ENCODE assay signal across 8 mouse cellular contexts in the genomic region with DNA sequence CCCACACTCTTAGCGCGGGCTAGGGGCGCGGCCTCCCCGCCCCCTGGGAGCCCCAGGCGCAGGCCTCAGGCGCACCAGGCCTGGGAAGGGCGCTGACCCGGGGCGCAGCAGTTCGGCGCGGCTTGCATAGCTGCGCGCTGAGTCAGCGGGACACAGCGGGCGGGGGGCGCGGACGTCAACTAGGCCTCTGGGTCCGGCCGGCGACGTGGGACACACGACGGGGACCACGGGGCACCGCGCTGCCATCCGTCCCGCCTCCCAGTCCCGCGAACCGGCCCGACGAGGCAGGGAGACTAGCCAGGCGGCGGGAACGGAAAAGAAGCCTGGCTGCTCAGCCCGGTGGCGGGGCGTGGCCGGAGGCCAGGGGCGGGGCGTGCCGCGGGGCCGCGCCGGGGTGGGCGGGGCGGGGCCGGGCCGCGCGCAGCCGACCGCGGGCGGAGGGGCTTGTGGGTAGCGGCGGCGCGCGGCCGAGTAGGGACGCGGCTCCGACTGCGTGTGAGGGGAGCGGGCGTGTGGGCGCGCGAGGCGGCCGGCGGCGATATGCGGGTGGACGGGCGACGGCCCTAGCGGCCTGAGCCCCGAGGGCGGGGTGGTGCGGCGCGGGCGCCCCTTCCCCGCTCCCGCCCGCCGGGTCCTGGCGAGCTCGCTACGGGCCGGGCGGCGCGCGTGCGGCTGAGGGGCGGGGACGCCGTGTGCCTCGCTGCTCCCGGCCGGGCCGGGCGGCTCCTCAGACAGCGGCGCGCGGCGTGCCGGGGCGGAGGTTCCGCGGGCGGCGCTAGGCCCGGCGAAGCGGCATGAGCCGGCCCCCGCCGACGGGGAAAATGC. TPM values are rescaled to one million over a fixed set of nuclear protein-coding genes. Genes with fewer than 3 reads are reported as not detected.
DNase-seq lines count a peak whose midpoint lies in the region; ATAC-seq and TF ChIP-seq lines count a peak whose summit lies in the region.

A gene (plus strand): TSS at position 500 of the 825 bp plus-strand sequence.

- peak within 1 kb of the TSS; percentile 95 for H3K4me2 ChIP-seq in hindbrain, postnatal 0 days (ENCODE audit: low read depth, low read length)

- TF ChIP-seq POLR2A in cortical plate, adult 2 months (IDR thresholded peaks at IDR 0.05; ENCODE audit: extremely low read depth, insufficient read depth, low read length) = peak; percentile 62; the same call in 1 of the 2 replicates

- H3K9ac ChIP-seq in hindbrain, postnatal 0 days (replicated peaks; ENCODE audit: low read length) = peak within 1 kb of the TSS; percentile 82

- H3K4me3 ChIP-seq in cortical plate, adult 2 months (ENCODE audit: insufficient read depth, low read length) = peak within 1 kb of the TSS; percentile 72
- peak within 1 kb of the TSS; percentile 97 for H3K4me3 ChIP-seq in hindbrain, postnatal 0 days (ENCODE audit: low read length)
- H3K4me3 ChIP-seq in megakaryocyte, embryonic 14.5 days (replicated peaks) = peak within 1 kb of the TSS; percentile 96

- under 1% methylated on average over 105 of the region's 130 CpGs for WGBS in hindbrain, postnatal 0 days

- ATAC-seq in hindbrain, postnatal 0 days = peak; percentile 95

- no peaks in the 10 kb centered on the region for H3K27me3 ChIP-seq in hindbrain, postnatal 0 days (ENCODE audit: insufficient read depth, low read length)
- H3K27me3 ChIP-seq in megakaryocyte, embryonic 14.5 days (replicated peaks) = peaks cover 3% of the 10 kb centered on the region

- H3K9me3 ChIP-seq in hindbrain, postnatal 0 days (ENCODE audit: low read length) = no peaks in the 10 kb centered on the region
- no peaks in the 10 kb centered on the region for H3K9me3 ChIP-seq in megakaryocyte, embryonic 14.5 days

- H3K27ac ChIP-seq in cortical plate, adult 2 months (ENCODE audit: insufficient read depth, low read length) = peak within 1 kb of the TSS; percentile 100
- peak within 1 kb of the TSS; percentile 89 for H3K27ac ChIP-seq in hindbrain, postnatal 0 days

- H3K4me1 ChIP-seq in cortical plate, adult 2 months (ENCODE audit: control insufficient read depth, insufficient read depth, low read length) = peaks cover 5% of the 10 kb centered on the region; the same call in 1 of the 2 replicates
- H3K4me1 ChIP-seq in hindbrain, postnatal 0 days (ENCODE audit: insufficient read depth, low read length) = peaks cover 9% of the 10 kb centered on the region; the same call in 1 of the 2 replicates
- H3K4me1 ChIP-seq in megakaryocyte, embryonic 14.5 days = peaks cover 42% of the 10 kb centered on the region

- DNase-seq in adipocyte (ENCODE audit: low spot score) = peak; percentile 82
- DNase-seq in gastrocnemius, adult 8-10 months (ENCODE audit: low spot score in 2 of 2) = peak; percentile 79 to 84
- peak; percentile 94 for DNase-seq in hindbrain, postnatal 0 days (ENCODE audit: low spot score)
- DNase-seq in left cerebral cortex, postnatal 10 days (ENCODE audit: extremely low spot score in 1 of 2, low spot score in 2 of 2) = peak; percentile 69 to 91
- DNase-seq in right cerebral cortex, adult 18-20 months = peak; percentile 88
- DNase-seq in urinary bladder, adult 2 months (ENCODE audit: low spot score) = peak; percentile 87

- H3K36me3 ChIP-seq in hindbrain, postnatal 0 days (ENCODE audit: insufficient read depth, low read length) = no peaks in the 10 kb centered on the region
- no peaks in the 10 kb centered on the region for H3K36me3 ChIP-seq in megakaryocyte, embryonic 14.5 days (replicated peaks; ENCODE audit: low read length)

- TF ChIP-seq CTCF in cortical plate, adult 2 months (IDR thresholded peaks at IDR 0.05; ENCODE audit: extremely low read depth, insufficient read depth, low read length) = no peak
- TF ChIP-seq CTCF in hindbrain, postnatal 0 days (IDR thresholded peaks at IDR 0.05; ENCODE audit: low read depth) = no peak

- intact Hi-C loops in left cerebral cortex, postnatal 10 days (cut with DNase I) = loop anchor here (5.0 kb wide), 3 partner anchors 47 to 82 kb away; a partner anchor contains a TSS

RNA-seq across cellular contexts. Expression of the gene that starts here (rescaled TPM):
- 48.3 and 49.0 TPM in 2 replicates for polyA plus RNA-seq in cortical plate, adult 2 months (2012; rRNA removed)
- total RNA-seq in gastrocnemius, adult 8-10 months (2022) = 100 to 1,000 TPM in 1 of 4 experiments, 10 to 100 TPM in 3; 76.4 to 106 (median 80.8) TPM
- total RNA-seq in hindbrain, postnatal 0 days (2014; rRNA removed) = 20.4 and 20.9 TPM in 2 replicates
- polyA plus RNA-seq in hindbrain, postnatal 0 days (2015; fragmentation: Nextera tagmentation; extraction: Ambion mirVana) = 12.2 and 12.7 TPM in 2 replicates
- 10 to 100 TPM; 67.8 to 71.2 TPM for total RNA-seq in left cerebral cortex, postnatal 10 days (2021)
- polyA plus RNA-seq in megakaryocyte, embryonic 14.5 days (2012; ENCODE audit: insufficient read depth, low replicate concordance) = 0.97 and 1.0 TPM in 2 replicates
- 42.1 and 52.0 TPM in 2 replicates for polyA plus RNA-seq in urinary bladder, adult 2 months (2012; rRNA removed)

Comparison
In these comparisons a context has a peak if more than half of its experiments do, and no peak if none do; other contexts are left out.
1. Peak in every context shown above with its lines: DNase-seq, ATAC-seq, H3K4me3 ChIP-seq and H3K27ac ChIP-seq.